Mouse (Mus musculus) limb, embryonic 13.5 days (tissue): Measurements from ENCODE around the gene Cenpa. TPM values are rescaled to one million over a fixed set of nuclear protein-coding genes. Genes with fewer than 3 reads are reported as not detected.

ENCODE experiments used
- ATAC-seq: fragments of 200-750 bp; cut with Nextera tagmentation; 2 replicates; pipeline ENCODE4 v1.8.0; 2017; ENCODE audit warnings: low read depth, moderate number of reproducible peaks, moderate TSS enrichment; ENCODE audit not compliant: low FRiP score
- H3K27ac ChIP-seq: fragments of 300-500 bp; sonication (generic); 2 replicates; pipeline ENCODE4 v1.5.1; 2015; ENCODE audit warnings: inconsistent platforms, mild to moderate bottlenecking, moderate library complexity
- H3K27me3 ChIP-seq: fragments of 300-500 bp; sonication (generic); 2 replicates; pipeline ENCODE4 v1.6.1; 2015; ENCODE audit warnings: mild to moderate bottlenecking, inconsistent platforms
- H3K36me3 ChIP-seq: fragments of 300-500 bp; sonication (generic); 2 replicates; pipeline ENCODE4 v1.6.1; 2015; ENCODE audit warnings: inconsistent platforms, mild to moderate bottlenecking, moderate library complexity
- H3K4me1 ChIP-seq: fragments of 300-500 bp; sonication (generic); 2 replicates; pipeline ENCODE4 v1.6.1; 2015; ENCODE audit warnings: inconsistent platforms
- H3K4me2 ChIP-seq: fragments of 300-500 bp; sonication (generic); replicated peaks from 2 replicates; pipeline ENCODE4 v1.6.1; 2015; ENCODE audit warnings: inconsistent platforms, mild to moderate bottlenecking, moderate library complexity
- H3K4me3 ChIP-seq: fragments of 300-500 bp; sonication (generic); 2 replicates; pipeline ENCODE4 v1.5.1; 2015; ENCODE audit warnings: moderate library complexity, mild to moderate bottlenecking, inconsistent platforms
- H3K9ac ChIP-seq: fragments of 300-500 bp; sonication (generic); 2 replicates; pipeline ENCODE4 v1.6.1; 2015; ENCODE audit warnings: mild to moderate bottlenecking, inconsistent platforms
- H3K9me3 ChIP-seq: fragments of 300-500 bp; sonication (generic); 2 replicates; pipeline ENCODE4 v1.6.1; 2016; ENCODE audit warnings: inconsistent platforms
- WGBS: fragments of 180-500 bp; shearing (Covaris S2); methylation state at CpG from one replicate; pipeline ENCODE4 v1.1.7; 2015; 5-methylcytosine and 5-hydroxymethylcytosine counted together
- microRNA-seq: library from miRNA; unstranded; fragments of <30 nt; microRNA quantifications from one replicate; pipeline ENCODE4, GENCODE M21; 2016
- polyA plus RNA-seq: library from polyadenylated mRNA; unstranded; fragments of >200 nt; fragmentation: Nextera tagmentation; extraction: Ambion mirVana; gene quantifications from 2 replicates; pipeline ENCODE4 v1.2.1, GENCODE M21; 2015

Gene Cenpa
- polyA plus RNA-seq, 1 experiment from 2014 or later, result 315 TPM

GRCm38 (mm10) chr5:30717506-30717905 is 50.9 kb downstream of the Cenpa start:
- Histone ChIP-seq H3K4me1 (peaks cover 13% of the 10 kb centered on the region), H3K27me3 (peaks cover 35% of the 10 kb centered on the region), H3K9ac (no peak overlapping the region), H3K4me2 (no peak overlapping the region), H3K36me3 (no peaks in the 10 kb centered on the region), H3K9me3 (no peaks in the 10 kb centered on the region), H3K27ac (no peak overlapping the region), H3K4me3 (no peak overlapping the region)
- 75% methylated on average over 4 of the region's 4 CpGs for WGBS
- ATAC-seq, result no peak

- Histone ChIP-seq H3K4me3 (no peak overlapping the region), H3K4me2 (no peak overlapping the region), H3K27me3 (peaks cover 29% of the 10 kb centered on the region), H3K36me3 (no peaks in the 10 kb centered on the region), H3K9me3 (no peaks in the 10 kb centered on the region), H3K9ac (no peak overlapping the region), H3K4me1 (peaks cover 7% of the 10 kb centered on the region), H3K27ac (no peak overlapping the region)
- WGBS, result 85% methylated on average over 10 of the region's 10 CpGs
- ATAC-seq, result no peak
Observed at GRCm38 (mm10) chr5:30717991-30718703, 51.6 kb downstream of the Cenpa start.

GRCm38 (mm10) chr5:30721935-30722334 is 55.4 kb downstream of the Cenpa start:
- H3K4me3 ChIP-seq, result no peak overlapping the region
- ATAC-seq, result no peak
- H3K36me3 ChIP-seq, result no peaks in the 10 kb centered on the region
- no peaks in the 10 kb centered on the region for H3K27me3 ChIP-seq
- H3K4me1 ChIP-seq, result no peaks in the 10 kb centered on the region
- 86% methylated on average over 8 of the region's 8 CpGs for WGBS
- no peak overlapping the region for H3K4me2 ChIP-seq
- H3K9me3 ChIP-seq, result no peaks in the 10 kb centered on the region
- no peak overlapping the region for H3K9ac ChIP-seq
- H3K27ac ChIP-seq, result no peak overlapping the region

Small RNAs within 50 kb of the gene (microRNA-seq; reads per million reads assigned to microRNA genes)
- gene Mir5625, result not detected

Other genes with a start within 250 kb of the Cenpa start
- gene Otof, start 204.8 kb upstream of the Cenpa start, polyA plus RNA-seq, result 0.45 and 0.60 TPM in 2 replicates
- gene 1700001C02Rik, start 200.7 kb upstream of the Cenpa start, polyA plus RNA-seq, result not detected in 2 replicates
- gene Cib4, start 120.9 kb upstream of the Cenpa start, polyA plus RNA-seq, result 0.25 and 0.26 TPM in 2 replicates
- 0.49 and 0.66 TPM in 2 replicates for gene Kcnk3, start 78.6 kb upstream of the Cenpa start, polyA plus RNA-seq
- gene Slc35f6, start 18.8 kb upstream of the Cenpa start, polyA plus RNA-seq, result 27.4 and 27.5 TPM in 2 replicates
- gene Dpysl5, start 44.8 kb downstream of the Cenpa start, polyA plus RNA-seq, result 5.1 and 5.9 TPM in 2 replicates
- 30.7 and 33.0 TPM in 2 replicates for gene Mapre3, start 147.9 kb downstream of the Cenpa start, polyA plus RNA-seq
- 93.3 and 95.2 TPM in 2 replicates for gene Tmem214, start 201.2 kb downstream of the Cenpa start, polyA plus RNA-seq
- 32.5 and 34.0 TPM in 2 replicates for gene Agbl5, start 221.9 kb downstream of the Cenpa start, polyA plus RNA-seq
- gene Ost4, start 241.0 kb downstream of the Cenpa start, polyA plus RNA-seq, result 408 and 424 TPM in 2 replicates
- gene Emilin1, start 246.6 kb downstream of the Cenpa start, polyA plus RNA-seq, result 279 and 281 TPM in 2 replicates